Mouse (Mus musculus) liver, postnatal 0 days (tissue): ENCODE measurements around the gene 1600014C23Rik.

Experiments
- CTCF ChIP-seq: sonication (generic); IDR thresholded peaks from 2 replicates; pipeline ENCODE4 v1.5.1; 2016; ENCODE audit warnings: antibody characterized with exemption, low read depth
- EP300 ChIP-seq: IDR thresholded peaks from 2 replicates; pipeline ENCODE4 v1.6.1; 2016; ENCODE audit warnings: antibody characterized with exemption, low read depth, mild to moderate bottlenecking

DNA sequence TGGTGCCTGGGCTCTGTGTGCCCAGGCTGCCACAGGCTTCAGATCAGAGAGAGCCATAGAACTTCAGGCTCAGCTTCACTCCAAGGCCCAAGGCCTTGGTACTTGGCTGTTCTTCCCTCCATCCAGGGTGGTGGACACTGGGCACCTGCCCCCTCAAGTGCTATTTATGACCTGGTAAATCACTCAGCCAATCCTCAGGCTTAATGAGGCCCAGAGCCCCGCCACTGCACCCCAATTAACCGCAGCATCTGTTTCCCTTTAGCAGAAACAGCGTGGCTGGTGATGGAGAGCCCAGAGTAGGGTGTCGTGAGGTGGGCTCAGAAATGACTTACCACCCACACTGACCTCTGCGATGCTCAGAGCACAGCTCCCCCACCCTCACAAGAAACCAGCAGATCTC lies 23.2 kb upstream of the 1600014C23Rik start:
- TF ChIP-seq CTCF: no peak
- no peak for TF ChIP-seq EP300
